Mouse (Mus musculus): ENCODE results near the gene Klf4.

Klf4 gene

DNA sequence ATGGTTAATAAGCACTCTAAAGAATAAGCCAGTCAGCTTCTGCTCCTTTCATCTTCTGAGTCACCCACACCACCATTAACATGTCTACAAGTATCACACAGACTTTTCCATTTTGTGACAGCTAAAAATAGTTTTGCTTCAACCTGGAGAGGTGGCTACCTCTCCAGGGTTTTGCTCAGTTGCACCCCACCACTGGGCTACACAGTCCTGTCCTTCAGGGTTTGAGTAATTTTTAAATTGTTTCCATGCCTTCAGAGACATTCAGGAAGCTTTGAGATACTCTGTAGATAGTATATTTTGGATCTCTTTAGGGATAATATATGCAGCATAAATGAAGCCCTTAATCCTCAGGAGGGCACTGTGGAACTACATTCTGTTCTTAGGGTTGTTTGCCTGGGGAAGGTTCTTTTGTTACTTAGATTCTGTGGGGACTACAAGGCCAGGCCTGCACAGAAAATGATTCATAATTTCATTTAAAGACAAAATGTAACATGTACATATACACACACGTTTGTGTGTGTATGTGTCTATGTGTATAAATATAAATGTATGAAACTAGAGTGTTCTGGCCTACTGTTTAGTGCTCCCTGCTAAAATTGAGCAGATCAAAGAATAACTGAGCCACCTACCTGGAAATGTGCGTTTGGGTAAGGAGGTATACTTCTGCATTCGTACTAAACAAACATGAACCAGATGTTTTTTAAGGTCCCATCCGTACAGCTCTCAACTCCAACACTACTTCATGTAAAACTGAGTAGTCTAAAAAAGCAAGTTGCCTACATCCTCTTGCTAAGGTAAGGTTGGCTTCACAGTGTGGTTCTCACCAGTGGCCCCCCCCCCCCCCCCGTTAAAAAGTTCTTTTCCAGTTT is 5.8 kb downstream of the Klf4 start:
- no peak for ATAC-seq (ENCODE audit: insufficient number of reproducible peaks, low FRiP score, low TSS enrichment)

DNA sequence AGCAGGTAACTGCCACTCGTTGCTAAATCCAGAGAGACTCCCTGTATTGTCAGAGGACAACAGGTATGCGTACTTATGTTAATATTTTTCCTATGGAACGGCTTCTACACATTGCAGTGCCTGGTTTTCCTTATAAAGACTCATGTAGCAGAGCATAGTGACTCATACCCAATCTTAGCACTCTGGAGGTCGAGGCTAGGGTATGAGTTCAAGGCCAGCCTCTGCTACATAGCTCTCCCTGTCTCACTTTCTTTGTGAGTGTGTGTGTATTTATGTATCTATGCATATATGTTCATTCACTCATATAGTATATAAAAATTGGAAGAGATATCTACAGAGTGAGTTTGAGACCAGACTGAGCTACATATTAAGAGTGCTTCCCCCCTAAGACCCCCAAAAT is 8.3 kb downstream of the Klf4 start:
- ATAC-seq (ENCODE audit: insufficient number of reproducible peaks, low FRiP score, low TSS enrichment): no peak

DNA sequence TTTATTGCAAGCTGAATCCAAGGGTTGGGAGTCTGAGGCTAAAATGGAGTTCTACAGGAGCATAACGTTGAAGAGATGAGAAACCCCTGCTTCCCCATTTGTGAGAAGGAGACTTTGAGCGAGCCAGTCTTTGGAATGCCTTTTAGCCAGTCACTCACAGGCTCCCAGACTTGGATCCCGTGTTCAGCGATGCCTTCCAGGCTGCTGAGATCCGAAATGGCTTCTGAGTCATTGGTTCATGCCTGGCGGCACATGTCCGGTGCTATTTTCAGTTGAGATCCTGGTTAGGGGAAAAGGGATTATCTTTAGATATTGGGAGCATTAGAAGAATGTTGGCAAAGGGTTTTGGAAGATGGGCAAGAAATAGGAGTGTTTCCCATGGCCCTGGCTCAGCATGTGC is 14.8 kb downstream of the Klf4 start:
- ATAC-seq (ENCODE audit: insufficient number of reproducible peaks, low FRiP score, low TSS enrichment): no peak

DNA sequence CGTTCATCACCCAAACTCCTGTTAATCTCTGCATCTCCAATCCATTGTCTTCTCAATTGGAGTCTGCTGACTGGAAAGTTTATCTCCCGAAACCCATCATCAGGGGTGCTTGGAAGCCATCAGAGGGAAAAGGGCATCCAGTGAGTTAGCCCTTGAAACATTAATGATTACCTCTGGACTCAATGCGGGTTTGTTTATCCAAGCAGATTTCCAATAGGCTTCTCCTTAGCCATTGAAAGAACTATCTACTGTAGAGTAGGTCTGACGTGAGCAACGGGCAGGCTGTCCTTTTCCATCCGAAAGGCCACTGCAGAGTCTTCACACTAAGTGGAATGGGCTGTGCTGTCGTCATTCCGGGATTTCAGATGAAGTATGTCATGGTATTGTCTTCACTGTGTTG is 16.2 kb downstream of the Klf4 start:
- ATAC-seq (ENCODE audit: insufficient number of reproducible peaks, low FRiP score, low TSS enrichment): no peak

GRCm38 (mm10) chr4:55514733-55515176 is 17.5 kb downstream of the Klf4 start:
- peak; percentile 86 for ATAC-seq (ENCODE audit: insufficient number of reproducible peaks, low FRiP score, low TSS enrichment)

DNA sequence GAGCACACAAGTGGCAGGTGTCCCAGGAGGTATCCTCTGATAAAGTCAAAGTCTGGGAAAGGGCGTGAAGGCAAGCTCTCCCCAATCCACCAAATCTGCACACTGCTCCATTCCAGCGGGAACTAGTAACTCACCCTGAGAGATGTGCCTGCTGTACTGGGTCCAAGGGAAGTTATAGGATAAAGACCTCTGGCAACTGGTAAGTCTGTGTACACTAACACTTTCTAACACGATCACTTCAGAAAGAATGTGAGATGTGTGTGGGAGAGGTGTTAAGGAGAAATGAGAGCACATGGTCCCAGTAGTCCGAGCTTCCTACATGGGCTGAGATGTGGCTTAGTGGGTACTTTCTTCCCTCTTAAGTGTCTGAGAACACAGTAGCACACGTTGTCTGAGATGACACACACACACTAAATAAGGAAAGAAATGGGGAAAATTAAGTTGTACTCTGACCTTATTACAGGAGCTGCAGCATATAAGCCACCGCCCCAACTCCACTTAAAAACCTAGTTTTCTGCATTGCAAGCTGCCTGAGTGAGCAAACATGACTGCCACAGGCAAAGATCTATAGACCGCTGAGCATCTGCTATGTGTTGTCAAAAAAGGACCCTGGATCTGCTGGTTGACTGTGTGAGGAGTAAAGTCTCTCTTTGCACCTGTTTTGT is 18.5 kb downstream of the Klf4 start:
- no peak for ATAC-seq (ENCODE audit: insufficient number of reproducible peaks, low FRiP score, low TSS enrichment)

GRCm38 (mm10) chr4:55511389-55511788 is 20.9 kb downstream of the Klf4 start:
- no peak for ATAC-seq (ENCODE audit: insufficient number of reproducible peaks, low FRiP score, low TSS enrichment)

DNA sequence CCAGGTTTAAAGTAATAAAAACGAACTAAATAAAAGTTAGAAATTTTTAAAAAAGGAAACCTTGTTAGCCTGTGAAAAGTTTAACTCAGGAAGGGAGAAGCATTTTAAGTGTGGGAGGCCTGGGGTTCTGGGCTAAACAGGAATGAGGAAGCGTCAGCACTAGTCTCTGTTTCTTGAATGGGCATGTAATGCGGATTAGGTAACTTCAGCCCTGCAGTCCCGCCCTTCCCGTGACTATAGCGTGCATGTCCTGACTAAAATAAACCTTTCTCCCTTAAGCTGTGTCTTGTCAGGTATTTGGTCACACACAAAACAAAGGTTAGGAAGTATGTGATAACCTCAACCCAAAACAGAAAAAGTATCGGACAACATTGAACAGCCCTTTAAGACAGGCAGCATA is 23.6 kb downstream of the Klf4 start:
- no peak for ATAC-seq (ENCODE audit: insufficient number of reproducible peaks, low FRiP score, low TSS enrichment)

DNA sequence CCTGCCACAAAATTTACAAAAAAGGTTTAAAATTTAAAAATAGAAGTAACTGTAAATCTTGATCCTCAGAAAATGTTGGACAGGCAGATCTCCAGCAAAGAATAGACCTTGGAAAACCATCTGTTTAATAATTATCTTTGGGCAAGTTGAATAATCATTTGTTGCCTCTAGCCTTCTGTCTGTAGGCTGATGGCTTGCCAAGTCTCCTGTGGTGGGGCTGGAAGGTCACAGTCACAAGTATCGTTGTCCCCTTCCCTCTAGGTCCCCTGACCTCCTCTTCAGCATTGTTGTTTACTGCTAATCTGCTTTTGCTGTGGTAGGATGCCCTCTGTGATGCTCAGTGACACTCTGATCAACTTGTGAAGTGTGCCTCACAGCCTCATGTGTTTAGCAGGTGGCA is 33.6 kb downstream of the Klf4 start:
- ATAC-seq (ENCODE audit: insufficient number of reproducible peaks, low FRiP score, low TSS enrichment): no peak

GRCm38 (mm10) chr4:55496416-55496815 is 35.9 kb downstream of the Klf4 start:
- no peak for ATAC-seq (ENCODE audit: insufficient number of reproducible peaks, low FRiP score, low TSS enrichment)

DNA sequence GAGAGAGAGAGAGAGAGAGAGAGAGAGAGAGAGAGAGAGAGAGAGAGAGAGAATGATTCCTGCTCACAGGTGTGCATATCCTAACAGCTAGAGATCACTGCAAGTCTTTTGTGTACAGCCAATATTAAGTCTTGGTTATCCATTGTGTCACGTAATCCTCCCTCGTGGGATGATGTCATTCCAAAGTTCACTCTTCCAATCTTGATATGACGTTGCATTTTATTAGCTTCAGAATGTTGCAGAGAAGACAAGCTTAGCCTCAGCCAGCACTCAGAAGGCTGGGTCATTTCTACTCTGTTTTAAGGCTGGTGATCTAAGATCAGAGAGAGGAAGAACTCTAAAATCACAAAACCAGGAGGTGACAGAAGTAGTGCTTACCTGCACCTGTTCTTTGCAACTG is 39.0 kb downstream of the Klf4 start:
- ATAC-seq (ENCODE audit: insufficient number of reproducible peaks, low FRiP score, low TSS enrichment): no peak

- ATAC-seq (ENCODE audit: insufficient number of reproducible peaks, low FRiP score, low TSS enrichment): no peak
Measured at GRCm38 (mm10) chr4:55489328-55489727, 42.9 kb downstream of the Klf4 start.

DNA sequence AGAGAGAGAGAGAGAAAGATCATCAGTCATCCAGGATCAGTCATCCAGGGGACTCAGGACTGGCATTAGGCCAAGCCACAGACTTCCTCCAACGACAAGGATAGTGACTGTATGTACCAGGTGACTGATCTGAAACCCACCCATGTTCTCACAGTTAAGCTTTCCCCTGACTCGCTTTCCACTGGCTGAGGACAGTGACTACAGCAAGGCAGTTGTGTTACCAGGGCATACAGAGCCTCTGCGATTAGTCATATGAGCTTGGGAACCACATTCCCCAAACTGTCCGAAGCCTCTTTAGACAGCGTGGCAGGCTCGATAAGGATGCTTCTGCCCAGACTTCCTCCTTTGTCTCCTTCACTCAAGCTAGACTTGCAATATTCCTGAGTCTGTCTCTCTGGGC is 43.7 kb downstream of the Klf4 start:
- no peak for ATAC-seq (ENCODE audit: insufficient number of reproducible peaks, low FRiP score, low TSS enrichment)

GRCm38 (mm10) chr4:55480322-55480767 is 51.9 kb downstream of the Klf4 start:
- ATAC-seq (ENCODE audit: insufficient number of reproducible peaks, low FRiP score, low TSS enrichment): peak; percentile 69; the same call in 1 of the 2 replicates

GRCm38 (mm10) chr4:55478333-55478732 is 53.9 kb downstream of the Klf4 start:
- no peak for ATAC-seq (ENCODE audit: insufficient number of reproducible peaks, low FRiP score, low TSS enrichment)

- ATAC-seq (ENCODE audit: insufficient number of reproducible peaks, low FRiP score, low TSS enrichment): 0 out of 2 replicates have a peak, but pooled peaks have one; percentile 34
Measured at GRCm38 (mm10) chr4:55477933-55478332, 54.3 kb downstream of the Klf4 start.

DNA sequence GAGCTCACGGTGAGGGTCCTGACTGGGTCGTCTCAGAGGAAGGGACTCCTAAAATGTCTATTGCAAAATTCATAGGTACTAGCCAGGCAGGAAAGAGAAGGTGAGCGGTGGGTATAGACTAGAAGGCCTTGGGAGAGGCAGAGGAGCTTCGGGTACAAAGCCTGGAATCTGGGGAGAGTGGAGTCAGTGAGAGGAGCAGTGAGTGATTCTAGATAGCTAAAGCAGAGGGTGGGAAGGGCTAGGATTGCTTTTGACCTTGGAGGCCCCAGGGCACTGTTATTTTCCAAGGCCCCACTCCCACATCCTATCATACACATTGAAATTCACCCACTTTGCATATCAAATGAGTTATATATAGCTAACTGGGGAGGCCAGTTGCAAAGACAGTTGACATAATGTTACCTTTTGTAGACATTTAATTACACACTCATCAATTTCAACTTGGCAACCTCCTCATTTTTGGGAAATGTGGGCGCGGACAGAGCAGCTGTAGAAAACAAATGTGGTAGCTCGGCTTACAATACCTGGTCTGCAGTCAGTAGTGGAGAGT is 55.0 kb downstream of the Klf4 start:
- no peak for ATAC-seq (ENCODE audit: insufficient number of reproducible peaks, low FRiP score, low TSS enrichment)

Measured in cerebellum, adult (tissue).